In genomic region chr2:29633101-29633554, GRCm38 (mm10) we compare ENCODE assay signal across 8 mouse cellular contexts. TPM values are rescaled to one million over a fixed set of nuclear protein-coding genes. Genes with fewer than 3 reads are reported as not detected.
DNase-seq lines count a peak whose midpoint lies in the region; ATAC-seq lines count a peak whose summit lies in the region.

No protein-coding gene starts in this region.

- peaks cover 63% of the 10 kb centered on the region for H3K4me1 ChIP-seq in heart, embryonic 10.5 days
- peaks cover 53% of the 10 kb centered on the region for H3K4me1 ChIP-seq in kidney, embryonic 15.5 days

- peak; percentile 77 for ATAC-seq in kidney, embryonic 15.5 days (replicated peaks; ENCODE audit: low FRiP score)

- peak; percentile 15 for DNase-seq in embryo, embryonic 10.5 days (ENCODE audit: low spot score)
- DNase-seq in embryo, embryonic 10 days (ENCODE audit: low spot score), result no peak
- DNase-seq in NIH3T3 (ENCODE audit: low read depth), result peak; percentile 96
- DNase-seq in cerebellum, postnatal 25 days, result peak; percentile 79 to 89
- peak; percentile 85 for DNase-seq in heart, embryonic 10.5 days (ENCODE audit: low spot score)
- peak; percentile 97 for DNase-seq in lung, postnatal 14 days
- DNase-seq in urinary bladder, postnatal 4 days (ENCODE audit: low spot score in 2 of 2), result peak; percentile 71 to 88

- 42% methylated on average over 6 of the region's 6 CpGs for WGBS in heart, embryonic 10.5 days
- WGBS in kidney, embryonic 15.5 days, result 28% methylated on average over 6 of the region's 6 CpGs

- peak overlapping the region; percentile 74 for H3K27ac ChIP-seq in heart, embryonic 10.5 days
- H3K27ac ChIP-seq in kidney, embryonic 15.5 days, result peak overlapping the region; percentile 70

- H3K27me3 ChIP-seq in heart, embryonic 10.5 days (ENCODE audit: insufficient read depth, poor library complexity, severe bottlenecking), result no peaks in the 10 kb centered on the region
- H3K27me3 ChIP-seq in kidney, embryonic 15.5 days, result no peaks in the 10 kb centered on the region

- H3K9me3 ChIP-seq in heart, embryonic 10.5 days, result no peaks in the 10 kb centered on the region
- H3K9me3 ChIP-seq in kidney, embryonic 15.5 days (replicated peaks), result no peaks in the 10 kb centered on the region

- no peak overlapping the region for H3K9ac ChIP-seq in kidney, embryonic 15.5 days

- no peak overlapping the region for H3K4me3 ChIP-seq in heart, embryonic 10.5 days
- H3K4me3 ChIP-seq in kidney, embryonic 15.5 days (replicated peaks), result no peak overlapping the region

- H3K4me2 ChIP-seq in kidney, embryonic 15.5 days, result peak overlapping the region; percentile 10

- H3K36me3 ChIP-seq in heart, embryonic 10.5 days, result peaks cover 12% of the 10 kb centered on the region
- H3K36me3 ChIP-seq in kidney, embryonic 15.5 days, result no peaks in the 10 kb centered on the region

RNA-seq across cellular contexts. Expression of gene Rapgef1, which starts 13.6 kb away (rescaled TPM):
- polyA plus RNA-seq in heart, embryonic 10.5 days (2016; fragmentation: Nextera tagmentation; extraction: Ambion mirVana), result 11.2 and 13.4 TPM in 2 replicates
- 12.4 and 13.8 TPM in 2 replicates for polyA plus RNA-seq in kidney, embryonic 15.5 days (2015; fragmentation: Nextera tagmentation; extraction: Ambion mirVana)
